Mouse (Mus musculus) frontal cortex, adult (tissue): Measurements from ENCODE around the gene Vmn1r120.
"Not testable (repeated sequence)": the region's sequence is repeated elsewhere in the genome, so short reads cannot be mapped to it uniquely, and the experiment has no call there.

Experiments used
- ATAC-seq: cut with Nextera tagmentation; 2 replicates; pipeline ENCODE4 v1.9.2; 2017; ENCODE audit warnings: mild to moderate bottlenecking, moderate library complexity, mixed read lengths; ENCODE audit not compliant: low TSS enrichment

Vmn1r120 gene

DNA sequence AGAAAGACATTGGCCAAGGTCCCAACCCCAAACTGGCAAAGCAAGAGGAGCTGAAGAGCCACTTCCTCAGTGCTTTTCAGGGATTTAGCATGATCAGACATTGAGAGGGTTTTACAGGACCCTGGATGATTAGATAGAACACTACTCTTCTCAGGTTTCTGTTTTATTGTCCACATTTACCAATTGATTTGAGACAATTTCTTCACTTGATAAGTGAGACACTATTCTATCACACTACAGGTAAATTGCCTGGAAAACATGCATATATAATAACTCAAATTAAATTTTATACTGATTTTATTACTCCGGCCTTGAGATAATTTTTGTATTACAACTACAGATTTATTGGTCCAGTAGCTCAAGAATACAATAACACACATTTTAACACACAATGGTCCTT is at the start of gene Vmn1r120:
Gene Vmn1r120, minus strand, starts transcription at position 101 of the 400 bp plus-strand sequence.
- not testable (repeated sequence) for ATAC-seq

DNA sequence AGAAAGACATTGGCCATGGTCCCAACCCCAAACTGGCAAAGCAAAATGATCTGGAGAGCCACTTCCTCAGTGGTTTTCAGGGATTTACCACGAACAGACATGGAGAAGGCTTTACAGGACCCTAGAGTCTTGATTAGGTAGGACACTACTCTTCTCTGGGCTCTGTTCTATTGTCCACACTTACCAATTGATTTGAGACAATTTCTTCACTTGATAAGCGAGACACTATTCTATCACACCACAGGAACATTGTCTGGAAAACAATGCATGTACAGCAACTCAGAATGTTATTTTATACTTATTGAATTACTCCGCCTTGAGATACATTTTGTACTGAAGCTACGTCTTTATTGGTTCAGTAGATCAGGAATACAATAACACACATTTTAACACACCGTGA is 44.8 kb upstream of the Vmn1r120 start, which contains the start of gene Vmn1r121:
Gene Vmn1r121, minus strand, starts transcription at position 101 of the 400 bp plus-strand sequence.
- not testable (repeated sequence) for ATAC-seq

- ATAC-seq, result not testable (repeated sequence)
Measured at GRCm38 (mm10) chr7:21012355-21012754, 41.2 kb downstream of the Vmn1r120 start, which contains the start of gene Vmn1r119. Gene Vmn1r119 (minus strand): TSS chr7:21012455.
